8 mouse cellular contexts compared by ENCODE assay signal in the genomic region with DNA sequence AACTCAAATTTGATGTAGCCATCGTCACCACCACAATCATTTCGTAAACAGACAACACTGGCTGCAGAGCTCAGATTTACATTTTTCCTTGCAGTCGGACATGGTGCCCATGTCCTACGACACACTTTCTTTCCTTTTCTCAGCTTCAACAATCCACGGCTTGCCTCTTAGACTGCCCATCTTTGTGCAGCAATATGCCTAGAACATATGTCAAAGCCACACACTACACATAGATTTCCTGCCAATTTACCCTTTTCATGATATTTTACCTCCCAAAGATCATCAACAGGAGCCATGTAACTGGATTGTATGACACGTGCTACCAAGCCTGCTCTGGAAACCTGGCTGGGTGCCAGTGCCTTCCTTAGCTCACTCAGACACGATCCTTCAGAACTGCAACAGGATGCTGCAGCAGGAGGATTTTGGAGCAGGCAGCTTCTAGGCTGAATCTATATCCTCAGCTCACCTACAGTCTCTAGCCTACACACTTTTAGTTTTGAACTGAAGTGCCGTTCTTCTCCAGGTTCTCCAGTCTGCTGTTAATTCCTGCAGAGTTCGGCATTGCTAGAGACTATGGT. TPM values are rescaled to one million over a fixed set of nuclear protein-coding genes. Genes with fewer than 3 reads are reported as not detected.
DNase-seq lines count a peak whose midpoint lies in the region; ATAC-seq and TF ChIP-seq lines count a peak whose summit lies in the region.

No protein-coding gene starts in this region.

- no peak for ATAC-seq in limb, embryonic 13.5 days (ENCODE audit: low FRiP score, low read depth)
- no peak for ATAC-seq in liver, embryonic 11.5 days (replicated peaks; ENCODE audit: low FRiP score)

- WGBS in limb, embryonic 13.5 days, result 57% methylated on average over 9 of the region's 9 CpGs
- 82% methylated on average over 9 of the region's 9 CpGs for WGBS in limb, embryonic 10.5 days
- 76% methylated on average over 9 of the region's 9 CpGs for WGBS in liver, embryonic 11.5 days

- no peaks in the 10 kb centered on the region for H3K36me3 ChIP-seq in limb, embryonic 13.5 days
- H3K36me3 ChIP-seq in limb, embryonic 10.5 days, result no peaks in the 10 kb centered on the region
- H3K36me3 ChIP-seq in liver, embryonic 11.5 days (ENCODE audit: control insufficient read depth, insufficient read depth, low read length), result no peaks in the 10 kb centered on the region

- no peak overlapping the region for H3K4me3 ChIP-seq in limb, embryonic 13.5 days
- no peak overlapping the region for H3K4me3 ChIP-seq in limb, embryonic 10.5 days
- H3K4me3 ChIP-seq in liver, embryonic 11.5 days (ENCODE audit: low read depth, low read length), result no peak overlapping the region

- H3K9ac ChIP-seq in limb, embryonic 13.5 days, result no peak overlapping the region
- no peak overlapping the region for H3K9ac ChIP-seq in liver, embryonic 11.5 days (ENCODE audit: low read depth, low read length)

- H3K9me3 ChIP-seq in limb, embryonic 13.5 days, result no peaks in the 10 kb centered on the region
- H3K9me3 ChIP-seq in limb, embryonic 10.5 days (replicated peaks), result no peaks in the 10 kb centered on the region
- H3K9me3 ChIP-seq in liver, embryonic 11.5 days (ENCODE audit: control insufficient read depth, low read length), result no peaks in the 10 kb centered on the region

- H3K27ac ChIP-seq in limb, embryonic 13.5 days, result no peak overlapping the region
- H3K27ac ChIP-seq in limb, embryonic 10.5 days, result no peak overlapping the region
- H3K27ac ChIP-seq in liver, embryonic 11.5 days (ENCODE audit: low read depth, low read length), result no peak overlapping the region

- H3K4me1 ChIP-seq in limb, embryonic 13.5 days, result peaks cover 4% of the 10 kb centered on the region; the same call in 1 of the 2 replicates
- no peaks in the 10 kb centered on the region; the same call in 1 of the 2 replicates for H3K4me1 ChIP-seq in limb, embryonic 10.5 days
- peaks cover 8% of the 10 kb centered on the region for H3K4me1 ChIP-seq in liver, embryonic 11.5 days (replicated peaks; ENCODE audit: control insufficient read depth, insufficient read depth, low read length)

- peak; percentile 42 to 67 for DNase-seq in cerebellum, postnatal 25 days
- no peak for DNase-seq in cerebellum, adult 9-10 months
- DNase-seq in limb, embryonic 10.5 days (ENCODE audit: low spot score), result no peak
- peak; percentile 72 for DNase-seq in brain, embryonic 14.5 days (ENCODE audit: low read depth)
- peak; percentile 57 for DNase-seq in lung, postnatal 36 days
- no peak for DNase-seq in urinary bladder, postnatal 10 days (ENCODE audit: low spot score)
- no peak for DNase-seq in liver, embryonic 11.5 days (ENCODE audit: low spot score)

- no peak for TF ChIP-seq CTCF in brain, embryonic 14.5 days (IDR thresholded peaks at IDR 0.05; ENCODE audit: borderline replicate concordance, extremely low read depth, insufficient read depth, insufficient read length)

- no peaks in the 10 kb centered on the region for H3K27me3 ChIP-seq in limb, embryonic 13.5 days
- no peaks in the 10 kb centered on the region for H3K27me3 ChIP-seq in limb, embryonic 10.5 days (ENCODE audit: low read depth, poor library complexity, severe bottlenecking)
- no peaks in the 10 kb centered on the region for H3K27me3 ChIP-seq in liver, embryonic 11.5 days (replicated peaks; ENCODE audit: control insufficient read depth, insufficient read depth, low read length)

- H3K4me2 ChIP-seq in limb, embryonic 13.5 days (replicated peaks), result peak overlapping the region; percentile 26; the same call in 1 of the 2 replicates
- no peak overlapping the region for H3K4me2 ChIP-seq in liver, embryonic 11.5 days

- TF ChIP-seq POLR2A in brain, embryonic 14.5 days (IDR thresholded peaks at IDR 0.05; ENCODE audit: borderline replicate concordance, extremely low read depth, insufficient read depth, insufficient read length, poor library complexity, severe bottlenecking), result no peak

RNA-seq across cellular contexts. Expression of a gene that starts 13.3 kb away (rescaled TPM):
- 44.0 and 45.0 TPM in 2 replicates for polyA plus RNA-seq in limb, embryonic 13.5 days (2015; fragmentation: Nextera tagmentation; extraction: Ambion mirVana)
- polyA plus RNA-seq in limb, embryonic 10.5 days (2016; fragmentation: Nextera tagmentation; extraction: Ambion mirVana), result 28.1 and 34.6 TPM in 2 replicates
- 8.3 and 12.3 TPM in 2 replicates for polyA plus RNA-seq in brain, embryonic 14.5 days (2012; rRNA removed)
- 53.7 and 61.1 TPM in 2 replicates for polyA plus RNA-seq in liver, embryonic 11.5 days (2014; fragmentation: Nextera tagmentation; extraction: Ambion mirVana)

RNA-seq across cellular contexts. Expression of a gene that starts 43.3 kb away (rescaled TPM):
- not detected in 2 replicates for polyA plus RNA-seq in limb, embryonic 13.5 days (2015; fragmentation: Nextera tagmentation; extraction: Ambion mirVana)
- not detected in 2 replicates for polyA plus RNA-seq in limb, embryonic 10.5 days (2016; fragmentation: Nextera tagmentation; extraction: Ambion mirVana)
- polyA plus RNA-seq in brain, embryonic 14.5 days (2012; rRNA removed), result not detected in 2 replicates
- polyA plus RNA-seq in liver, embryonic 11.5 days (2014; fragmentation: Nextera tagmentation; extraction: Ambion mirVana), result not detected in 2 replicates

Comparison
In these comparisons a context has a peak if more than half of its experiments do, and no peak if none do; other contexts are left out.
1. DNase-seq: peak in cerebellum, postnatal 25 days (2 of 2), brain, embryonic 14.5 days (single experiment) and lung, postnatal 36 days (single experiment); none in cerebellum, adult 9-10 months (single experiment), limb, embryonic 10.5 days (single experiment), urinary bladder, postnatal 10 days (single experiment) and liver, embryonic 11.5 days (single experiment).